Mouse (Mus musculus) heart, adult 18-20 months (tissue): ENCODE results near the gene Mb. TPM values are rescaled to one million over a fixed set of nuclear protein-coding genes. Genes with fewer than 3 reads are reported as not detected.

Experiments used
- DNase-seq, 2 experiments: peaks; one replicate each; pipeline ENCODE4 v3.0.0; 2021 to 2022; ENCODE audit warnings: mixed read lengths in 1 of 2
- total RNA-seq, 2 experiments: library from RNA; stranded (reverse); gene quantifications; 2 replicates each; pipeline ENCODE4 v1.2.3; 2021

The Mb gene
- total RNA-seq, 2 experiments from 2014 or later, result 19,183 to 21,770 TPM

DNA sequence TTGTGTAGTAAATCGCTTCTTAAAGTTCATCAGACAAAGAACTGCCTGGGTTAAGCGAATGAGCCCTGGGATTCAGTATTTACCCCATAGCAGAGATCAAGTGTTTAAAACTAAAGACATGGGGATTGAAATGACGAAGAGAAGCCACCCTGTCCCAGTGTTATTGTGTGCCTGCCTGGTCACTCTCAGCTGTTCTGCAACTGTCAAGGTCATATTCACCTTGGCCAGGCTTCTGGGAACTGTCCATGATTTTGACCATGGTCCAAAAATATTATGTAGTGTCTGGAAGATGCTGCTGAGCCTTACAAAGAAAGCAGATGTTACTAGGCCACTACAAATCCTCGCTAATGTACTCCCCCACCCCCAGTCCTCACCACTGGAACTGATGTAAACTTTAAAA is 70.7 kb downstream of the Mb start:
- DNase-seq, result no peak

DNA sequence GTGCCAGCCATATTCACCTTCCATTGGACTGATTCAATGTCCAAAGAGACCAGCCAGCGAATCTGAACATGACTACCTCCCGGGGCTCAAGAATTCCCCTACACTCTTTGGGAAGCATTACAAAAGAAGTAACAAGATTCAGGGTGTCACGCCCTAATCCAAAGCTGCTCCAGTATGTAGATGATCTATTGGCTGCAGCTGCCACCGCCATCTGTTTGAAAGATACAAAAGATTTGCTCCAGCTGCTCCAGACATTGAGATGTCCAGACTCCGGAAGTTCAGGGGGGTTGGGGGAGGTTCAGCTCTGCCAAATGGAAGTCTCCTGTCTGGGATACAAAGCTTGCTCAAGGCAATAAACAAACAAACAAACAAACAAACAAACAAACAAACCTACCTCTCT is 73.9 kb downstream of the Mb start:
- peak in 1 of 2 experiments; percentile 18 for DNase-seq

DNA sequence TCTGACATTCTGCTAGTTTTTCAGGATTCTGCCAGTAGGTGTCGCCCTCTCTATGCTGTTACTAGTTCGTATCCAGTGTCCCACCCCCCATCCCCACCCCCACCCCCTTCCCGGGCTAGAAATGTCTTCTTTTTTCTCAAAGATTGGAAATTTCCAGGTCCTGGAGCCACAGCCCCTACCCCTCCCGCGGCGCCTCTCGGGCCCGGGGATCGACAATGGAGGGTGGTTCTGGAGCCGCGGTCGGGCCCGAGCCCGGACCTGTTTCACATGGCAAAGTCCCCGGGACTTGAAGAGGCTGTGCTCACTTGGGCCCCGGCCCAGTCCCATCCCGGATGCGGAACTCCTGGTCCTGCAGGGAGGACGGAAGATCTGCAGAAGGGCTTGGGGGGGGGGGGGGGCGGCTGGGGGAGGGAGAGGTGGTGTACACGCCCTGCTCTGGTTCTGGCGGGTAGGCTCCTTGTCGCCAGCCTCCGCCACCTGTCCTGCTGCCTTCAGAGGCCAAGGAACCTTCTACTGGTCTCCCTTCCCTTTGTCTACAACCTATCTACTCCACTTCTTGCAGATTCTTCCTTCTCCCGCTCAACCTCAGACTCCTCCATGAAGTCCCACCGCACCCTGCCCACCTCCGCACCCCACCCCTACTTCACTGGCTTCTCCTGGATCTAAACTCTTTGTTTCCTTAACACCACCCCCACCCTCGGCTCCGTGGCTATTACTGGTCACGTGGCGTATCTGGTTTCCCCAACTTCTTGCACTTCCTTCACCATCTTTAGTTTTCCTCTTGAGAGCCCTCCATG is 76.4 kb downstream of the Mb start:
- DNase-seq, result peak; percentile 83 to 95

DNA sequence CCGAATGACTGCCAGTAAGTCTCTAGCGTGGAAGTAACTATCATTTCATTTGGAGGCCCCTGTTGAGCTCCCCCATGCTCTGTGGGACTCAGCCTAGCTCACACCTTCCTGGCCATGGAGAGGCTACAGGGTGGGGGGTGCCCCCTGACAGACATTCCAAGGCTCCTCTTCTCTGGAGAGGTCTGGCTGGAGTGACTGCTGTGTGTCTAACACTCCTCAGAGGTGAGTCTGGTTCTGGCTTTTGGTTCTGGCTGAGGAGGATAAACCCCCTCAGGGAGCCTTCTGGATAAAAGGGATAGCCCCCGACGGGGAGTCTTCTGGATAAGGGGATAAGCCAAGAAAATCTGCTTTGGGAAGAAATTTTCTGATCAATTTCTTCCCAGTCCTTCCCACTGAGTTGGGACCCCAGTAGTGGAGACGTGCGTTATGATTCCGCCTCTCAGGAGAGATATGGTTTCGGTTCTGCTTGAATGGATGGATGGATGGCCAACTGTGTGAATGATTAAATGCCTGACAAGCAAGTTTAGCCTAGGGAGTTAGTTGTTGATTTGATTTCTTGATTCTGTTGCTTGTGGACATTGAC is 77.1 kb downstream of the Mb start:
- no peak for DNase-seq

DNA sequence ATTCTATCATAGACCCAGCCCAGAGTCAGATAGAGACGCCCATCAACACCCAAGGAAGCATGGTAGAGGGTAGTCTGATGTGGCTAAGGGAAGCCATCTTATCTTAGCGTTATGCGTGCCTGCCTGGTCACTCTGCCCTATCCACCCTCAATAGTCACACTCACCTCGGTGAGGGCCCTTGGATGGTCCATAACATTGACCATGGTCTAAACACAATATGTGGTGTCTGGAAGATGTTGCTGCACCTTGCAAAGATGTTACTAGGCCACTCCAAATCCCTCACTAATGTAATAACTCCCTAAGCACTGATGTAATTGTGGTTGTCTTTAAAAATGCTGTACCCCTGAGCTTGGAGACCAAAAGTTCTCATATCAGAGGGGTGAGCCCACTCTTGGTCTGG is 77.8 kb downstream of the Mb start:
- DNase-seq, result no peak

Other genes with a start within 250 kb of the Mb start
- 10 to 100 TPM; 12.5 to 13.8 TPM for gene Zfp251, start 179.2 kb downstream of the Mb start, total RNA-seq
- 1 to 10 TPM; 1.1 to 1.6 TPM for gene Zfp7, start 171.4 kb downstream of the Mb start, total RNA-seq
- not detected for gene Gm49527, start 171.3 kb downstream of the Mb start, total RNA-seq
- gene Zfp647, start 125.2 kb downstream of the Mb start, total RNA-seq, result 1 to 10 TPM; 1.2 to 2.2 TPM
- 10 to 100 TPM; 18.8 to 19.5 TPM for gene 1110038F14Rik, start 102.2 kb downstream of the Mb start, total RNA-seq
- gene Apol6, start 5.9 kb downstream of the Mb start, total RNA-seq, result 1 to 10 TPM; 1.3 to 3.1 TPM